Mouse (Mus musculus) thymus, postnatal 36 days (tissue): ENCODE measurements around the gene Gm28036.
A peak's percentile ranks its signal among the peaks of the same experiment; 100 is the strongest.

ENCODE experiments used
- DNase-seq, 2 experiments: peaks; one replicate each; pipeline ENCODE4 v3.0.0; 2022; ENCODE audit warnings: mixed read lengths in 2 of 2

Gm28036 gene

GRCm38 (mm10) chr2:156080391-156080790 is 46.5 kb downstream of the Gm28036 start:
- DNase-seq = no peak

DNA sequence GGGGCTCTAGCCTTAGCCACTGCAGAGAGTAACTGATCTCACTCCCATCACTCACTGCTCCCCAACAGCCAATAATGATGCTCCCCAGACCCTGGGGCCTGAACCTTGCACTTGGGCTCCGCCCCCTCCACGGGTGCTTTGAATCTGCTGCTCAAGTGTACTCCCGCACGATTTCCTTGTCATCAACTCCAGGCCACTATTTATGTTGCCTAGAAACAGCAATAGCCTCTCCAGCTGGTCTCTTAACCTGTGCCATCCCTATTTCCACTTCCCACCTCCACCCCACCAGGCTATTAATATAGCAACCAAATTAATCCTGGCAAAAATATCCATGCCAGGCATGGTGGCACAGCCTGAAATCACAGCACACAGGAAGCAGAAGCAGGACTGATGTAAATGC is 47.2 kb downstream of the Gm28036 start:
- DNase-seq = no peak

DNA sequence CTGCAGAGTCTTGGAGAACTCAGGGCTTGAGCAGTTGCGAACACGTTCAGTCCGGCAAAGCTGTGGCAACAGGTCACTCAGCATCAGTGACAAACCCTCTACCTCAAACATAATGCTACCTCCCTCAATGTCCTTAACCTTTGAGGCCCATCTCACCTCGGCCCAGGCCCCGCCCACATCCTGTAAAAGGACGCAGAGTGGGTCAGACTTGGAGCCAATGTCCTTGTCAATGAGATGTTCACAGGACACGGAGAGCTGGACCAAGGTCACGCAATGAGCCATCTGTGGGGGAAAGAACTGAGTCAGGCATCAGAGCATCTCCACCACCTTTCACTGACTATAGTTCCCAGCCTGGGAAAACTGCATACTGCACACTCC is 47.7 kb downstream of the Gm28036 start:
- no peak for DNase-seq

GRCm38 (mm10) chr2:156078421-156079182 is 48.3 kb downstream of the Gm28036 start:
- no peak for DNase-seq

GRCm38 (mm10) chr2:156077461-156077860 is 49.4 kb downstream of the Gm28036 start:
- no peak for DNase-seq

GRCm38 (mm10) chr2:156073725-156074124 is 53.2 kb downstream of the Gm28036 start:
- DNase-seq = no peak

DNA sequence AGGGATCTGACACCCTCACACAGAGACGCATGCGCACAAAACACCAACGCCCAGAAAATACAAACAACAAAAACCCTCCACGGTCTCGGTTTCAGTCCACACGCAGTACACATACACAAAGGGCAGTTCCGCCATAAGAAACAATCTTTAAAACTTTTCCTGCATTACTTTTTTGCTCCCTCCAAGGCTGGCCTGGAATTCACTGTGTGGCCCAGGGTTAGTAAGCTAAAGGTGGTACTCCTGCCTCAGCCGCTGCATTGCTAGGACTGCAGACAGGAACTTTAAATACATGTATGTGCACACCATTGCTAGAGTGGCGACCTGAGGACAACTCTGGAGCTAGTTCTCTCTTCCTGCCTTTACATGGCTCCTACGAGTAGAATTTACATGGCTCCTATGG is 55.7 kb downstream of the Gm28036 start:
- DNase-seq = no peak

DNA sequence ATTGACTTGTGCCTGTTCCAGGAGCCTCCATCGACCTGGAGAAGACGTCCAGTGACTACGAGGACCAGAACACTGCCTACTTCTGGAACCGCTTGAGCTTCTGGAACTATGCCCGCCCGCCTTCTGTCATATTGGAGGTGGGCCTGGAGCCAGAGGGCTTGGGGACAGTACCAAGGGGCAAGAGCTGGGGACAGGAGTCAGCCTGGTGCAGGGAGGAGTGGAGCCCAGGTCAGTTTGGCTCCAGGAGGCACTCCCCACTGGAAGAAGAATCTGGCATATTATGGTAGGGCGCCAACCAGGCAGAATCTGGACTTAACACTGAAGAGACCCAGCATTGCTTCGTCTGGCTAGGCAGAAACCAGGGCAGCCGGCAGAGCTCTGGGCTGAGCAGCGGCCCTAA is 59.0 kb downstream of the Gm28036 start:
- DNase-seq = no peak

GRCm38 (mm10) chr2:156066126-156066525 is 60.8 kb downstream of the Gm28036 start:
- no peak for DNase-seq

GRCm38 (mm10) chr2:156065099-156066041 is 61.5 kb downstream of the Gm28036 start, which contains the start of gene Spag4:
Spag4 (plus strand) TSS chr2:156065175.
- DNase-seq = peak; percentile 77 to 79

DNA sequence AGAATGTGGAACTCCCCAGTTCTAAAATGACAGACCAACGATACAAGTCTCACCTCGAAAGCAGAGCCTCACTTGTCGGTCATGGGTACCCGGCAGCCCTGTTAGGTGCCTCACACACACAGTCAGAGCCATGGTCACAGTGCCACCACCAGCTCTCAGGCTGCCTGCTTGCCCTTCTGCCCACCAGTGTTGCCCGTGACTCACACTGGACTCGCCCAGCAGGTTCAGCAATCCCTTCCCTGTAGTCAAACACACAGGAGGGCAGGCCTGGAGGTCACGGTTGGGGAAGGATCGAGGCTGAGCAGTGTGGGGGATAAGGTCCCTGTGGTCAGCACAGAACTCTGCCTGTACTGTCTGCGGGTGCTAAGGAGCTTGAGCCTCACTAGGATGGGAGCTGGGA is 74.1 kb downstream of the Gm28036 start, which contains the start of gene Fer1l4:
TSS of gene Fer1l4 (minus strand) at position 132 of the 400 bp plus-strand sequence.
- DNase-seq = no peak

GRCm38 (mm10) chr2:156047929-156048328 is 79.0 kb downstream of the Gm28036 start:
- DNase-seq = peak; percentile 30 to 57

GRCm38 (mm10) chr2:156042903-156043302 is 84.0 kb downstream of the Gm28036 start:
- DNase-seq = no peak

DNA sequence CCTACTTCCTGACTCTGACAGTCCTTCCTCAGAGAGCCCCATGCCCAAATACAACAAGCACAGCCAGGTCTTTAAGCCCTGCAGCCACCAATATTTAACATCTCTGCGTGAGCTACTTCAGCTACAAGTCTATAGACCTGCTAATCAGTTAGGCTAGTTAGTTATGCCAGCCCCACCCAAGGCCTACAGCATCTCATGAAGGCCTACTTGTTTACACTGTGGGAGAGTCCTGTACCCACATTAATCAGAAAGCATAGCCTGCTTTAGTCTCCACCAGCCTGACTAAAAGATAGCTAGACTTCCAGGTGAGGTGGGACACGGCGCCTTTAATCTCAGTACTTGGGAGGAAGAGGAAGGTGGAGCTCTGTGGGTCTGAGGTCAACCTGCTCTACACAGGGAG is 87.5 kb downstream of the Gm28036 start:
- no peak for DNase-seq

DNA sequence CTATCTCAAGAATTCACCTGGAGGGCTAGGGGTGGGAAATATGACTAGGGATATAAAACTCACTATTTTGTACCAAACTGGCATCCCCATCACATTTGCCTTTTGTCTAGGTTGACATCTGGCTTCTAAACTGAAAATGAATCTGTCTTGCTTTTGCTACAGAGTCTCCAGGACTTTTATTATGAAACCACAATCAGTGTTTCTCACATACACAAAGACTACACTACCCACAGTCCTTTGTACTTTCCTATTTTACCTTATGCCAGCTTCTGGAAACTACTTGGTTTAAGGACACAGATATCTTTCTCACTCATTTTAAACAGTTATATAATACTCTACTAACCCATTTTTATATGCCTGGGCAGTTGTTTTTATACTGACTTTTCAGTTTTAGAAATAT is 101.4 kb downstream of the Gm28036 start:
- no peak for DNase-seq
